Mouse (Mus musculus) hindbrain, postnatal 0 days (tissue): ENCODE measurements around the gene Usp54. TPM values are rescaled to one million over a fixed set of nuclear protein-coding genes. Genes with fewer than 3 reads are reported as not detected.
"Not testable (repeated sequence)": the region's sequence is repeated elsewhere in the genome, so short reads cannot be mapped to it uniquely, and the experiment has no call there.

Experiments used
- ATAC-seq: fragments of 200-750 bp; cut with Nextera tagmentation; 2 replicates; pipeline ENCODE4 v1.8.0; 2017; ENCODE audit warnings: mild to moderate bottlenecking, moderate TSS enrichment, moderate library complexity
- DNase-seq: peaks from one replicate; pipeline ENCODE4 v3.0.0-alpha.2; 2015; ENCODE audit warnings: low spot score
- H3K27ac ChIP-seq: fragments of 300-500 bp; sonication (generic); 2 replicates; pipeline ENCODE4 v1.5.1; 2014; ENCODE audit warnings: mild to moderate bottlenecking
- H3K27me3 ChIP-seq: fragments of 300-500 bp; sonication (generic); 2 replicates; pipeline ENCODE4 v1.6.1; 2014; ENCODE audit warnings: low read length, mixed read lengths; ENCODE audit not compliant: insufficient read depth
- H3K36me3 ChIP-seq: fragments of 300-500 bp; sonication (generic); 2 replicates; pipeline ENCODE4 v1.6.1; 2014; ENCODE audit warnings: low read length, mixed read lengths; ENCODE audit not compliant: insufficient read depth
- H3K4me1 ChIP-seq: fragments of 300-500 bp; sonication (generic); 2 replicates; pipeline ENCODE4 v1.6.1; 2014; ENCODE audit warnings: antibody characterized with exemption, low read length, mixed read lengths; ENCODE audit not compliant: insufficient read depth
- H3K4me2 ChIP-seq: fragments of 300-500 bp; sonication (generic); 2 replicates; pipeline ENCODE4 v1.6.1; 2014; ENCODE audit warnings: low read depth, mild to moderate bottlenecking, low read length, moderate library complexity, mixed read lengths
- H3K4me3 ChIP-seq: fragments of 300-500 bp; sonication (generic); 2 replicates; pipeline ENCODE4 v1.5.1; 2014; ENCODE audit warnings: low read length
- H3K9ac ChIP-seq: fragments of 300-500 bp; sonication (generic); replicated peaks from 2 replicates; pipeline ENCODE4 v1.6.1; 2014; ENCODE audit warnings: mild to moderate bottlenecking, low read length, moderate library complexity, mixed read lengths
- H3K9me3 ChIP-seq: fragments of 300-500 bp; sonication (generic); 2 replicates; pipeline ENCODE4 v1.6.1; 2016; ENCODE audit warnings: low read length, mixed read lengths
- CTCF ChIP-seq: IDR thresholded peaks from 2 replicates; pipeline ENCODE4 v1.5.1; 2016; ENCODE audit warnings: antibody characterized with exemption, control low read depth, low read depth
- WGBS: fragments of 180-500 bp; shearing (Covaris S2); extraction: QIAGEN DNeasy Blood & Tissue Kit; methylation state at CpG from one replicate; pipeline ENCODE4 v1.1.7; 2014; 5-methylcytosine and 5-hydroxymethylcytosine counted together
- polyA plus RNA-seq: library from polyadenylated mRNA; unstranded; fragments of >200 nt; fragmentation: Nextera tagmentation; extraction: Ambion mirVana; gene quantifications from 2 replicates; pipeline ENCODE4 v1.2.1, GENCODE M21; 2015
- total RNA-seq: library from RNA; depleted of rRNA; stranded (reverse); fragments of >200 nt; gene quantifications from 2 replicates; pipeline ENCODE4 v1.2.3, GENCODE M21; 2014

Usp54 gene
- total and polyA plus RNA-seq, 2 experiments from 2014 or later = 5.8 to 27.5 TPM

GRCm38 (mm10) chr14:20645547-20645946 is 4.7 kb upstream of the Usp54 start:
- no peak for DNase-seq
- 30% methylated on average over 3 of the region's 3 CpGs for WGBS
- H3K4me3 ChIP-seq = no peak overlapping the region
- no peaks in the 10 kb centered on the region for H3K9me3 ChIP-seq
- H3K27ac ChIP-seq = no peak overlapping the region
- H3K9ac ChIP-seq = no peak overlapping the region
- no peaks in the 10 kb centered on the region for H3K36me3 ChIP-seq
- H3K4me2 ChIP-seq = no peak overlapping the region
- H3K27me3 ChIP-seq = no peaks in the 10 kb centered on the region
- no peak for ATAC-seq
- H3K4me1 ChIP-seq = no peaks in the 10 kb centered on the region
- TF ChIP-seq CTCF = 0 out of 2 replicates have a peak, but pooled peaks have one; percentile 13

- Histone ChIP-seq H3K4me2 (peak overlapping the region; percentile 86), H3K4me3 (peak overlapping the region; percentile 87), H3K27ac (peak overlapping the region; percentile 95), H3K9ac (peak overlapping the region; percentile 87), H3K27me3 (no peaks in the 10 kb centered on the region), H3K36me3 (no peaks in the 10 kb centered on the region), H3K4me1 (no peaks in the 10 kb centered on the region), H3K9me3 (no peaks in the 10 kb centered on the region)
- WGBS = 11% methylated on average over 10 of the region's 10 CpGs
- DNase-seq = no peak
- no peak for ATAC-seq
- no peak for TF ChIP-seq CTCF
These were observed 594 bp upstream of the Usp54 start for GRCm38 (mm10) chr14:20641438-20641875.

- H3K4me2 ChIP-seq = peak overlapping the region; percentile 86
- DNase-seq (peak; percentile 33), ATAC-seq (peak; percentile 62)
- H3K9me3 ChIP-seq = no peaks in the 10 kb centered on the region
- H3K36me3 ChIP-seq = no peaks in the 10 kb centered on the region
- peak overlapping the region; percentile 95 for H3K27ac ChIP-seq
- peak overlapping the region; percentile 87 for H3K9ac ChIP-seq
- H3K27me3 ChIP-seq = no peaks in the 10 kb centered on the region
- no peak for TF ChIP-seq CTCF
- peak overlapping the region; percentile 87 for H3K4me3 ChIP-seq
- no peaks in the 10 kb centered on the region for H3K4me1 ChIP-seq
- WGBS = 1% methylated on average over 16 of the region's 16 CpGs
These were observed 794 bp downstream of the Usp54 start for GRCm38 (mm10) chr14:20639918-20640619.

- Histone ChIP-seq H3K27ac (no peak overlapping the region), H3K4me2 (no peak overlapping the region), H3K27me3 (no peaks in the 10 kb centered on the region), H3K9ac (no peak overlapping the region), H3K36me3 (no peaks in the 10 kb centered on the region), H3K4me1 (no peaks in the 10 kb centered on the region), H3K4me3 (no peak overlapping the region), H3K9me3 (no peaks in the 10 kb centered on the region)
- WGBS = 90% methylated on average over 6 of the region's 6 CpGs
- no peak for TF ChIP-seq CTCF
- DNase-seq = no peak
- no peak for ATAC-seq
These were observed 2.2 kb downstream of the Usp54 start for GRCm38 (mm10) chr14:20638702-20639101.

- Histone ChIP-seq H3K4me3 (no peak overlapping the region), H3K9ac (no peak overlapping the region), H3K27me3 (no peaks in the 10 kb centered on the region), H3K4me2 (no peak overlapping the region), H3K9me3 (no peaks in the 10 kb centered on the region), H3K36me3 (no peaks in the 10 kb centered on the region), H3K4me1 (no peaks in the 10 kb centered on the region), H3K27ac (no peak overlapping the region)
- WGBS = 85% methylated on average over 2 of the region's 2 CpGs
- DNase-seq (no peak), ATAC-seq (no peak)
- no peak for TF ChIP-seq CTCF
These were observed 2.9 kb downstream of the Usp54 start for GRCm38 (mm10) chr14:20637818-20638574.

- not testable (repeated sequence) for H3K9me3 ChIP-seq, H3K36me3 ChIP-seq, ATAC-seq, H3K4me3 ChIP-seq, H3K27me3 ChIP-seq, H3K4me2 ChIP-seq, H3K27ac ChIP-seq, H3K4me1 ChIP-seq, DNase-seq, H3K9ac ChIP-seq
- WGBS = 98% methylated on average over 3 of the region's 3 CpGs
These were observed 3.9 kb downstream of the Usp54 start for GRCm38 (mm10) chr14:20636968-20637367.

- no peak for ATAC-seq
These were observed 5.3 kb downstream of the Usp54 start for GRCm38 (mm10) chr14:20635546-20635945.

More at GRCm38 (mm10) chr14:20635546-20635945, 5.3 kb downstream of the Usp54 start:
- no peak overlapping the region for H3K4me3 ChIP-seq
- H3K36me3 ChIP-seq = no peaks in the 10 kb centered on the region
- H3K27me3 ChIP-seq = no peaks in the 10 kb centered on the region
- no peaks in the 10 kb centered on the region for H3K9me3 ChIP-seq
- H3K27ac ChIP-seq = no peak overlapping the region
- no peak for TF ChIP-seq CTCF
- H3K4me2 ChIP-seq = no peak overlapping the region
- no peak for DNase-seq
- H3K9ac ChIP-seq = no peak overlapping the region
- H3K4me1 ChIP-seq = no peaks in the 10 kb centered on the region
- WGBS = 92% methylated on average over 2 of the region's 2 CpGs
